In the genomic region with DNA sequence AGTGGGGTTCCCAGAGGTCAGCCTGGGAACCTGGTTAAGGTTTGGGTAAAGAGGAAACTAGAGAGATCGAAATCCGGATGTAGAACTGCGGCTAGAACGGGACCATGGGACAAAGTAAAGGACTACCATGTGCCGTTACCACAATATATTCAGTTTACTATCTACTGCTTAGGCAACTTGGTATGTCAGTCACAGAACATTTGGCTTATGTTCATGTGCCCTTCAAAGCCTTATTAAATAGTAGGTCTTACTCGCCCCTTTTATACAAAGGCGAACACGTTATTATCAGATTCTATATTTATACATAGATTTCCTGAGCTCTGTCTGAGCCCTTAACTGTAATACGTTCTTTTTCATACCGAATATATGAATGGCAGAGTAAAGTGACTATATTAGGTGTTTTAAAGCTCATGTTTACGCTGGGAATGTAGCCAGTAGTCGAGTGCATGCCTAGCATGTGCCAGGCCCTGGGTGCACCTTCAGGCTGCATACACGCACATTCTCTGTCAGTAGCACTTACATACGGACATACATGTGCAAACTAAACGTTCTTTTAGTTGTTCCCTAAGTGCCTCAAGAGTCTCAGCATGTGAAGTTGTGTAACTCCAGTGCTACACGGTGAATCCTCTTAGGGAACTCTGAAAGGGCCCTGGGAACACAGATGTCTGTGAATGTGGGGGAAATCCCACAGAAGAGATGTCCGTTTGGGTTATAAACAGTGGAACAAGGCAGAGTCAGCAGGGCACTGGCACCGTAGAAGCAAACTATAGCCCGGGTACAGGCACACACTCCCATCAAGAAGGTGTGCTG, we compare ENCODE assay signal across 9 mouse cellular contexts. TPM values are rescaled to one million over a fixed set of nuclear protein-coding genes. Genes with fewer than 3 reads are reported as not detected.
A peak's percentile ranks its signal among the peaks of the same experiment; 100 is the strongest.
DNase-seq lines count a peak whose midpoint lies in the region; ATAC-seq lines count a peak whose summit lies in the region.
"Had no signal": no experiment of that assay in that cellular context is flagged by ENCODE, and none has a peak within 500 bp of the region (broad histone marks: within the 10 kb centered on the region; RNA-seq: fewer than 3 reads in every experiment).

No protein-coding gene starts in this region.

- H3K27me3 ChIP-seq in heart, embryonic 14.5 days (ENCODE audit: control insufficient read depth, insufficient read depth, low read length), result no peaks in the 10 kb centered on the region
- peaks cover 38% of the 10 kb centered on the region for H3K27me3 ChIP-seq in liver, embryonic 15.5 days
- H3K27me3 ChIP-seq: neural tube, embryonic 12.5 days had no signal

- H3K27ac ChIP-seq in heart, embryonic 14.5 days (replicated peaks in 1 of 2; ENCODE audit: control insufficient read depth in 1 of 2, insufficient read depth in 1 of 2, low read depth in 2 of 2, low read length in 2 of 2), result peak overlapping the region; percentile 5 to 30; a peak in 1 of 4 replicates
- H3K27ac ChIP-seq in liver, embryonic 15.5 days (replicated peaks), result no peak overlapping the region
- H3K27ac ChIP-seq: neural tube, embryonic 12.5 days had no signal

- H3K9ac ChIP-seq in heart, embryonic 14.5 days (ENCODE audit: low read length), result peak overlapping the region; percentile 57; the same call in 1 of the 2 replicates
- H3K9ac ChIP-seq in liver, embryonic 15.5 days, result no peak overlapping the region
- H3K9ac ChIP-seq: neural tube, embryonic 12.5 days had no signal

- no peaks in the 10 kb centered on the region for H3K9me3 ChIP-seq in heart, embryonic 14.5 days (ENCODE audit: control insufficient read depth, low read length)
- H3K9me3 ChIP-seq in liver, embryonic 15.5 days (replicated peaks), result no peaks in the 10 kb centered on the region
- H3K9me3 ChIP-seq: neural tube, embryonic 12.5 days had no signal

- peak; percentile 91 for DNase-seq in heart, adult 11 months
- no peak for DNase-seq in heart, postnatal 36 days
- peak; percentile 24 for DNase-seq in CD4-positive helper T cell, adult 2 months (ENCODE audit: low read depth, low spot score)
- DNase-seq in urinary bladder, postnatal 10 days (ENCODE audit: low spot score), result no peak
- DNase-seq in urinary bladder, postnatal 25 days (ENCODE audit: low spot score), result no peak
- DNase-seq in kidney, postnatal 36 days, result no peak

- intact Hi-C loops in heart, postnatal 36 days (cut with DNase I), result no loop called here

- ATAC-seq in heart, embryonic 14.5 days (ENCODE audit: insufficient number of reproducible peaks, insufficient read depth, low FRiP score, low read depth), result no peak
- ATAC-seq in liver, embryonic 15.5 days (ENCODE audit: insufficient read depth), result no peak

- H3K4me2 ChIP-seq in heart, embryonic 14.5 days (ENCODE audit: low read length), result peak overlapping the region; percentile 84
- H3K4me2 ChIP-seq in liver, embryonic 15.5 days, result peak overlapping the region; percentile 13; the same call in 1 of the 2 replicates

- H3K4me3 ChIP-seq in heart, embryonic 14.5 days (ENCODE audit: control insufficient read depth in 1 of 2, insufficient read depth in 1 of 2, low read depth in 1 of 2, low read length in 2 of 2), result peak overlapping the region in 1 of 2 experiments; percentile 92; a peak in 2 of 4 replicates
- H3K4me3 ChIP-seq in liver, embryonic 15.5 days (replicated peaks), result no peak overlapping the region
- H3K4me3 ChIP-seq: neural tube, embryonic 12.5 days had no signal

- peaks cover 10 to 32% of the 10 kb centered on the region in 2 experiments for H3K4me1 ChIP-seq in heart, embryonic 14.5 days (ENCODE audit: control insufficient read depth in 2 of 2, insufficient read depth in 2 of 2, low read length in 2 of 2)
- H3K4me1 ChIP-seq in liver, embryonic 15.5 days (replicated peaks), result peaks cover 27% of the 10 kb centered on the region

- WGBS in heart, embryonic 14.5 days, result 64% methylated on average over 19 of the region's 19 CpGs
- WGBS in liver, embryonic 15.5 days (ENCODE audit: insufficient replicate concordance), result 68% methylated on average over 19 of the region's 19 CpGs

- no peaks in the 10 kb centered on the region for H3K36me3 ChIP-seq in heart, embryonic 14.5 days (ENCODE audit: control insufficient read depth, insufficient read depth, low read length)
- no peaks in the 10 kb centered on the region for H3K36me3 ChIP-seq in liver, embryonic 15.5 days (replicated peaks)
- H3K36me3 ChIP-seq: neural tube, embryonic 12.5 days had no signal

RNA-seq across cellular contexts. Expression of gene Il6st, which starts 2.5 kb away (rescaled TPM):
- 100 to 1,000 TPM; 203 to 252 TPM for total RNA-seq in heart, postnatal 36 days (2021)
- 57.6 and 60.6 TPM in 2 replicates for polyA plus RNA-seq in heart, embryonic 14.5 days (2014; fragmentation: Nextera tagmentation; extraction: Ambion mirVana)
- 4.8 and 5.6 TPM in 2 replicates for polyA plus RNA-seq in liver, embryonic 15.5 days (2015; fragmentation: Nextera tagmentation; extraction: Ambion mirVana)

Comparison
In these comparisons a context has a peak if more than half of its experiments do, and no peak if none do; other contexts are left out.
1. DNase-seq: peak in heart, adult 11 months (single experiment) and CD4-positive helper T cell, adult 2 months (single experiment); none in heart, postnatal 36 days (0 of 2), urinary bladder, postnatal 10 days (single experiment), urinary bladder, postnatal 25 days (single experiment) and kidney, postnatal 36 days (0 of 2).